Mouse (Mus musculus): ENCODE results near the gene Pcnx2. TPM values are rescaled to one million over a fixed set of nuclear protein-coding genes. Genes with fewer than 3 reads are reported as not detected.
A peak's percentile ranks its signal among the peaks of the same experiment; 100 is the strongest.

Pcnx2 gene
- polyA plus RNA-seq, 1 experiment from 2014 or later = 0.11 TPM

DNA sequence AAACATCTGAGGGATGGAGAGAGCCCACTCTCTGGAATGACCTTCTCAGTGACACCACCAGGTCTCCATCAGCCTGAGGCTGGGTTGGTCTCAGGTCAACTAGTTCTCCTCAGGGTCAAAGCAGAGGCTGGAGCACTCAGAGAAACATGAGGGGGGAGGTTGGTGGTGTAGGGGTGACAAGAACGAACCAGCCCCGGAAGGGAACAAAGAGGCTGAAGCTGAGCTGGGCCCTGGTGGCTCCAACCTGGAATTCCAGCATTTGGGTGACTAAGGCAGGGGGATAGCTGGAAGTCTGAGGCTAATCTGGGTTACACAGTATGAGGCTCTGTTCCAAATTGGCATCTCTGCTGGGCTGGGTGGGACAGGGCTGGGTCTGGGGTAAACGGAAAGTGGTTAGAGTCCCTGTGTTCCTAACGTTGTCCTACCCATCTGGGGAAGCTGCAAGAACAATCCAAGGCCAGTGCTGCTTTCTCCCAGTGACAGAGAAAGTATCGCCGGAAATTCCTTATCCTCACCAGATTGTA is 27.9 kb downstream of the Pcnx2 start:
- WGBS = 12% methylated on average over 6 of the region's 6 CpGs
- no peaks in the 10 kb centered on the region for H3K9me3 ChIP-seq (ENCODE audit: control insufficient read depth, low read length)
- H3K4me3 ChIP-seq (ENCODE audit: control insufficient read depth in 1 of 2, insufficient read depth in 1 of 2, low read depth in 1 of 2, low read length in 2 of 2) = no peak overlapping the region
- H3K36me3 ChIP-seq (ENCODE audit: control insufficient read depth, insufficient read depth, low read length) = no peaks in the 10 kb centered on the region
- no peaks in the 10 kb centered on the region for H3K27me3 ChIP-seq (ENCODE audit: control insufficient read depth, insufficient read depth, low read length)
- peak overlapping the region; percentile 34 for H3K9ac ChIP-seq (ENCODE audit: low read length)
- peaks cover 28 to 34% of the 10 kb centered on the region in 2 experiments for H3K4me1 ChIP-seq (ENCODE audit: control insufficient read depth in 2 of 2, insufficient read depth in 2 of 2, low read length in 2 of 2)
- ATAC-seq (ENCODE audit: insufficient number of reproducible peaks, insufficient read depth, low FRiP score, low read depth) = no peak
- H3K27ac ChIP-seq (replicated peaks in 1 of 2; ENCODE audit: control insufficient read depth in 1 of 2, insufficient read depth in 1 of 2, low read depth in 2 of 2, low read length in 2 of 2) = peak overlapping the region in 1 of 2 experiments; percentile 28; a peak in 1 of 4 replicates
- peak overlapping the region; percentile 25 for H3K4me2 ChIP-seq (ENCODE audit: low read length)

DNA sequence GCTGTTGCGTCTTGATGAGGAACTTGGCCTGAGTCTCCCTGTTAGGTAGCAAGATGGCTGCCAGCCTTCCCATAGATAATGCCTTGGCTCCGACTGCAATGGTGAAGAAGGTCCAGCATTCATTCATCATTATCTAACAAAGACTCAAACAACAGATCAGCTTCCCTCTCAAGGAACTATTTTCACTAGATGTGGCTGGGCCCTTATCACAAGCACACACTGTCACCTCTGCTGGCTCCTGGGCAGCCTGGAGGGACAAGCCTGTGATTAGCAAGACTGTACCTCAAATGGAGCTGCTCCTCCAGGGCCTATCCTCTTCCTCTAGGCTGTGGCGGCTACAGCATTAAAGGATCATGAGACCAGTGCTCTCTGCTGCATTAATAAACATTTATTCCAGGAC is 28.4 kb downstream of the Pcnx2 start:
- Histone ChIP-seq H3K4me1 (ENCODE audit: control insufficient read depth in 2 of 2, insufficient read depth in 2 of 2, low read length in 2 of 2) (peaks cover 28 to 34% of the 10 kb centered on the region in 2 experiments), H3K27me3 (ENCODE audit: control insufficient read depth, insufficient read depth, low read length) (no peaks in the 10 kb centered on the region), H3K9me3 (ENCODE audit: control insufficient read depth, low read length) (no peaks in the 10 kb centered on the region), H3K27ac (replicated peaks in 1 of 2; ENCODE audit: control insufficient read depth in 1 of 2, insufficient read depth in 1 of 2, low read depth in 2 of 2, low read length in 2 of 2) (no peak overlapping the region; a peak in 1 of 4 replicates), H3K4me2 (ENCODE audit: low read length) (no peak overlapping the region), H3K4me3 (ENCODE audit: control insufficient read depth in 1 of 2, insufficient read depth in 1 of 2, low read depth in 1 of 2, low read length in 2 of 2) (no peak overlapping the region), H3K9ac (ENCODE audit: low read length) (no peak overlapping the region), H3K36me3 (ENCODE audit: control insufficient read depth, insufficient read depth, low read length) (no peaks in the 10 kb centered on the region)
- ATAC-seq (ENCODE audit: insufficient number of reproducible peaks, insufficient read depth, low FRiP score, low read depth) = no peak
- 63% methylated on average over 3 of the region's 3 CpGs for WGBS

DNA sequence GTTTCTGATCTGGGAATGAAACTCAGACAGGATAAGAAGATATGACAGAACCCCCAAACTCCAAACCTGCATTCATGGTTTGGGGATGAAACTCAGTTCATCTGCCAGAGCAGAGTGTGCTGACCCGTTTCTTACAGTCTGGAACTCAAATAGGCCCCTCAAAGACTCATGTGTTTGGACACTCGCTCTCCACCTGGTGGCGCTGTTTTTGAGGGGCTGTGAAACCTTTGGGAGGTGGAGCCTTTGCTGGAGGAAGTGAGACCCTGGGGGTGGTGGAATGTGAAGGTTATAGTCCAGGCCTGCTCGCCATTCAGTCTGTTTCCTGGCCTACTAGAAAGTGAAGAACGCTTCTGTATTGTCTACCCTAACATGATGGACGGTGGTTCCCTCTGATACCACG is 29.6 kb downstream of the Pcnx2 start:
- no peak overlapping the region for H3K27ac ChIP-seq (replicated peaks in 1 of 2; ENCODE audit: control insufficient read depth in 1 of 2, insufficient read depth in 1 of 2, low read depth in 2 of 2, low read length in 2 of 2)
- WGBS = 45% methylated on average over 7 of the region's 7 CpGs
- H3K4me1 ChIP-seq (ENCODE audit: control insufficient read depth in 2 of 2, insufficient read depth in 2 of 2, low read length in 2 of 2) = peaks cover 28 to 34% of the 10 kb centered on the region in 2 experiments
- no peaks in the 10 kb centered on the region for H3K9me3 ChIP-seq (ENCODE audit: control insufficient read depth, low read length)
- H3K4me2 ChIP-seq (ENCODE audit: low read length) = no peak overlapping the region
- no peaks in the 10 kb centered on the region for H3K27me3 ChIP-seq (ENCODE audit: control insufficient read depth, insufficient read depth, low read length)
- no peaks in the 10 kb centered on the region for H3K36me3 ChIP-seq (ENCODE audit: control insufficient read depth, insufficient read depth, low read length)
- no peak overlapping the region for H3K9ac ChIP-seq (ENCODE audit: low read length)
- no peak for ATAC-seq (ENCODE audit: insufficient number of reproducible peaks, insufficient read depth, low FRiP score, low read depth)
- no peak overlapping the region for H3K4me3 ChIP-seq (ENCODE audit: control insufficient read depth in 1 of 2, insufficient read depth in 1 of 2, low read depth in 1 of 2, low read length in 2 of 2)

DNA sequence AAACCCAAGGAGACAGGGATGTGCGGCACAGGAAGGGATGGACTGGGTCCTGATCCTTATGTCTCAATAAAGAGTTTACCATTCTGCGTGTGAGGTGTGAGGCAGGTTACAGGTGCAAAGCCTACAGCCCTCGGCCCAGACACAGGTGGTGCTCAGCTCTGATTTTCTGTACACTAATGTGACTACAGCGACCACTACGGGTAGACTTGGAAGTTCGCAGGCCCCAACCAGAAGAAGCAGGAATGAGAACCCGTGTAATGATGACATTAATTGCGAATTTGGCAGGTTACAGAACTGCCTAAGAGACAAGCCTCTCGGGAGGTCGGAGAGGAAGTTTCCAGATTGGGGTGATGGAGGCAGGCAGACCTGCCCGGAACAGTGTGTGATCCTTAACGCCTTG is 32.0 kb downstream of the Pcnx2 start:
- no peaks in the 10 kb centered on the region for H3K36me3 ChIP-seq (ENCODE audit: control insufficient read depth, insufficient read depth, low read length)
- H3K27ac ChIP-seq (replicated peaks in 1 of 2; ENCODE audit: control insufficient read depth in 1 of 2, insufficient read depth in 1 of 2, low read depth in 2 of 2, low read length in 2 of 2) = no peak overlapping the region
- no peaks in the 10 kb centered on the region for H3K9me3 ChIP-seq (ENCODE audit: control insufficient read depth, low read length)
- WGBS = 79% methylated on average over 12 of the region's 12 CpGs
- no peak overlapping the region for H3K4me2 ChIP-seq (ENCODE audit: low read length)
- ATAC-seq (ENCODE audit: insufficient number of reproducible peaks, insufficient read depth, low FRiP score, low read depth) = no peak
- no peak overlapping the region for H3K4me3 ChIP-seq (ENCODE audit: control insufficient read depth in 1 of 2, insufficient read depth in 1 of 2, low read depth in 1 of 2, low read length in 2 of 2)
- H3K27me3 ChIP-seq (ENCODE audit: control insufficient read depth, insufficient read depth, low read length) = no peaks in the 10 kb centered on the region
- no peak overlapping the region for H3K9ac ChIP-seq (ENCODE audit: low read length)
- H3K4me1 ChIP-seq (ENCODE audit: control insufficient read depth in 2 of 2, insufficient read depth in 2 of 2, low read length in 2 of 2) = peaks cover 26 to 29% of the 10 kb centered on the region in 2 experiments

DNA sequence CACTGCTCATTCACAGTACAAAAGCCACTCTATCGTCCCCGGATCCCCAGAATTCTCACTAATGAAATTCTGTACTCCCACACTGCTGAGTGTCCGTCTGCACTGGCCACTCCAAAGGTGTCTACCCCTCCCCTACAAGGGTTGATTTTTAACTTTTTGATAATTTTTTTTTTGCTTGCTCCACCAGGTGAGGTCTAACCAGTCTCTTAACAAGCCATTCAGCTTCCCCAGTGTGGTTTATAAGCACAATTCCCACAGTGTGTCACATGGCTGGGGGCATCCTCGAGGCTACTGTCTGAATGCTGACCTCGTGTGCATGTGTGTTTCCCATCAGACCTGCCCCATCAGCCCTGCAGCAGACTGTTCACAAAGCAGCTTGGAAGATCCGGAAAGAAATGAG is 40.9 kb downstream of the Pcnx2 start:
- Histone ChIP-seq H3K9me3 (ENCODE audit: control insufficient read depth, low read length) (no peaks in the 10 kb centered on the region), H3K4me3 (ENCODE audit: control insufficient read depth in 1 of 2, insufficient read depth in 1 of 2, low read depth in 1 of 2, low read length in 2 of 2) (no peak overlapping the region), H3K4me2 (ENCODE audit: low read length) (no peak overlapping the region), H3K27ac (replicated peaks in 1 of 2; ENCODE audit: control insufficient read depth in 1 of 2, insufficient read depth in 1 of 2, low read depth in 2 of 2, low read length in 2 of 2) (no peak overlapping the region), H3K4me1 (ENCODE audit: control insufficient read depth in 2 of 2, insufficient read depth in 2 of 2, low read length in 2 of 2) (peaks cover 29 to 36% of the 10 kb centered on the region in 2 experiments), H3K27me3 (ENCODE audit: control insufficient read depth, insufficient read depth, low read length) (no peaks in the 10 kb centered on the region), H3K9ac (ENCODE audit: low read length) (no peak overlapping the region), H3K36me3 (ENCODE audit: control insufficient read depth, insufficient read depth, low read length) (no peaks in the 10 kb centered on the region)
- WGBS = 65% methylated on average over 6 of the region's 6 CpGs
- ATAC-seq (ENCODE audit: insufficient number of reproducible peaks, insufficient read depth, low FRiP score, low read depth) = no peak

DNA sequence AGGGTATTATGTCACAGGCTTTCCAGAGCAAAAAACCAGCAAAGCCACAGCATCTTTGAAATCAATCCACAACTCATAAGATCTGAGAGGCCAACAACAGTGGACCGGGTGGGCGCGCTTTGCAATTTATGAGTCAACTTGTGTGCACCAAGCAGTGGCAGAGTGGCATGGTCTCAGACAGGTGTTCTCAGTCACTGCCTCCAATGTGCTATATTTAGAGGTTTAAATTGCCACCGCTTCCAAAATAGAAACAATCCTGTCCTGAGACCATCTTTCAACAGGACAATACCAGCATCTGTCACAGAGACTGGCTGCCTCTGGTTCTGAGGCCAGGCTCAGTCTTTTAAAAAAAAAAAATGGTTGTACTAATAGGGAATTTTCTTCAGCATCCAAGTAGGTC is 42.0 kb downstream of the Pcnx2 start:
- ATAC-seq (ENCODE audit: insufficient number of reproducible peaks, insufficient read depth, low FRiP score, low read depth) = no peak
- Histone ChIP-seq H3K27ac (replicated peaks in 1 of 2; ENCODE audit: control insufficient read depth in 1 of 2, insufficient read depth in 1 of 2, low read depth in 2 of 2, low read length in 2 of 2) (no peak overlapping the region; a peak in 1 of 4 replicates), H3K4me1 (ENCODE audit: control insufficient read depth in 2 of 2, insufficient read depth in 2 of 2, low read length in 2 of 2) (peaks cover 26 to 36% of the 10 kb centered on the region in 2 experiments), H3K36me3 (ENCODE audit: control insufficient read depth, insufficient read depth, low read length) (no peaks in the 10 kb centered on the region), H3K9me3 (ENCODE audit: control insufficient read depth, low read length) (no peaks in the 10 kb centered on the region), H3K4me2 (ENCODE audit: low read length) (0 out of 2 replicates have a peak overlapping the region, but pooled peaks have one; percentile 6), H3K9ac (ENCODE audit: low read length) (peak overlapping the region; percentile 11; the same call in 1 of the 2 replicates), H3K4me3 (ENCODE audit: control insufficient read depth in 1 of 2, insufficient read depth in 1 of 2, low read depth in 1 of 2, low read length in 2 of 2) (no peak overlapping the region), H3K27me3 (ENCODE audit: control insufficient read depth, insufficient read depth, low read length) (no peaks in the 10 kb centered on the region)
- WGBS = 43% methylated on average over 4 of the region's 4 CpGs

DNA sequence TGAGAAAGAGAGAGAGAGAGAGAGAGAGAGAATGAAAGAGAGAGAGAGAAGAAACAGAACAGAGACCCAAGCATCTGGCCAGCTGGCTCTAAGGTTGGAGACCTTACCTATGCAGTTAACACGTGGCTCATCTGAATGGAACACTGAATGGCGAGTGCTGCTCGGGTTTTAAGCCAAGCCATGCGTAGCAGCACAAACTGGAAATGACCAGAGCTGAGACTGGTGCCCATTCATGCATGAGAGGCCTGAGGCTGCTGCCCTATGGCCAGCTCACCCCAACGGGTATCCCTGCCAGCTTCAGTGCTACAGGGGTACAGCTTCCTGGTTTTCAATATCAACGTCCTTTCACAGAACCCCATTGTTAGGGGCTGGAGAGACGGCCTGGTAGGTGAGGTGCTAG is 43.7 kb downstream of the Pcnx2 start:
- no peak for ATAC-seq (ENCODE audit: insufficient number of reproducible peaks, insufficient read depth, low FRiP score, low read depth)
- H3K9ac ChIP-seq (ENCODE audit: low read length) = no peak overlapping the region
- H3K9me3 ChIP-seq (ENCODE audit: control insufficient read depth, low read length) = no peaks in the 10 kb centered on the region
- H3K4me3 ChIP-seq (ENCODE audit: control insufficient read depth in 1 of 2, insufficient read depth in 1 of 2, low read depth in 1 of 2, low read length in 2 of 2) = no peak overlapping the region
- no peaks in the 10 kb centered on the region for H3K36me3 ChIP-seq (ENCODE audit: control insufficient read depth, insufficient read depth, low read length)
- 85% methylated on average over 7 of the region's 7 CpGs for WGBS
- H3K27me3 ChIP-seq (ENCODE audit: control insufficient read depth, insufficient read depth, low read length) = no peaks in the 10 kb centered on the region
- no peak overlapping the region for H3K4me2 ChIP-seq (ENCODE audit: low read length)
- H3K27ac ChIP-seq (replicated peaks in 1 of 2; ENCODE audit: control insufficient read depth in 1 of 2, insufficient read depth in 1 of 2, low read depth in 2 of 2, low read length in 2 of 2) = no peak overlapping the region
- H3K4me1 ChIP-seq (ENCODE audit: control insufficient read depth in 2 of 2, insufficient read depth in 2 of 2, low read length in 2 of 2) = peaks cover 23 to 31% of the 10 kb centered on the region in 2 experiments

DNA sequence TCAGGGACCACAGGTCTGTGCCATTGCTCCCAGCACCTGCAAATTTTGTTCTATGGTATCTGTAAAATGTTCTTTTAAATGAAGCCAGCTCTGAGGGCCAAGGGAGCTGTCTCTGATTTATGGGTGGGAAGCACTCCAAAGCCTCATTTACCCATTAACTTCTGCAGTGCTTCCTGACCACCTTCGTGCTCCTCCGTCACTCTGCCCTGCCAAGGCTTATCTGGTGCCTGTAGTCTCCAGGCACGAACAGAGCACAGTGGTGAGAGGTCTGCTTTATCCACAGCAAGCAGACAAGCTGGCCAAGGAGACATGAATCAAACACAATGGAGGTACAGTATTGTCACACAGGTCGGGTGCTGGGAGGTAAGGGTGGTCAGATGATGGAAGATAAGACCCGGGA is 44.8 kb downstream of the Pcnx2 start:
- Histone ChIP-seq H3K36me3 (ENCODE audit: control insufficient read depth, insufficient read depth, low read length) (no peaks in the 10 kb centered on the region), H3K27me3 (ENCODE audit: control insufficient read depth, insufficient read depth, low read length) (no peaks in the 10 kb centered on the region), H3K9me3 (ENCODE audit: control insufficient read depth, low read length) (no peaks in the 10 kb centered on the region), H3K4me2 (ENCODE audit: low read length) (no peak overlapping the region), H3K9ac (ENCODE audit: low read length) (no peak overlapping the region), H3K4me3 (ENCODE audit: control insufficient read depth in 1 of 2, insufficient read depth in 1 of 2, low read depth in 1 of 2, low read length in 2 of 2) (no peak overlapping the region), H3K27ac (replicated peaks in 1 of 2; ENCODE audit: control insufficient read depth in 1 of 2, insufficient read depth in 1 of 2, low read depth in 2 of 2, low read length in 2 of 2) (no peak overlapping the region), H3K4me1 (ENCODE audit: control insufficient read depth in 2 of 2, insufficient read depth in 2 of 2, low read length in 2 of 2) (peaks cover 23 to 31% of the 10 kb centered on the region in 2 experiments)
- ATAC-seq (ENCODE audit: insufficient number of reproducible peaks, insufficient read depth, low FRiP score, low read depth) = no peak
- 12% methylated on average over 5 of the region's 5 CpGs for WGBS

Data from heart, embryonic 14.5 days (tissue).